Mouse (Mus musculus) layer of hippocampus, adult 18-20 months (tissue): ENCODE results near the gene Hnrnpa2b1. TPM values are rescaled to one million over a fixed set of nuclear protein-coding genes. Genes with fewer than 3 reads are reported as not detected.

Experiments used
- DNase-seq, 2 experiments: peaks; one replicate each; pipeline ENCODE4 v3.0.0; 2022; ENCODE audit warnings: low spot score in 2 of 2
- total RNA-seq, 2 experiments: library from RNA; stranded (reverse); gene quantifications; 2 replicates each; pipeline ENCODE4 v1.2.3; 2021

Gene Hnrnpa2b1
- total RNA-seq, 2 experiments from 2014 or later: 482 to 501 TPM

GRCm38 (mm10) chr6:51417306-51417936 is 52.3 kb downstream of the Hnrnpa2b1 start:
- no peak for DNase-seq

- DNase-seq: peak in 1 of 2 experiments; percentile 49
Observed at GRCm38 (mm10) chr6:51416433-51416832, 53.3 kb downstream of the Hnrnpa2b1 start.

Other genes starting within 250 kb of the Hnrnpa2b1 start
- 1 to 10 TPM; 3.2 to 3.7 TPM for gene Nfe2l3, start 37.2 kb downstream of the Hnrnpa2b1 start, total RNA-seq
- gene Cbx3, start 466 bp upstream of the Hnrnpa2b1 start, total RNA-seq: 100 to 1,000 TPM; 130 to 142 TPM
- gene Snx10, start 54.0 kb upstream of the Hnrnpa2b1 start, total RNA-seq: 100 to 1,000 TPM; 101 to 110 TPM